Mouse (Mus musculus) CH12.LX (cell line): Measurements from ENCODE around the gene Fam13a.

ENCODE experiments used
- BHLHE40 ChIP-seq: IDR thresholded peaks from 2 replicates; pipeline ENCODE4 v1.6.1; 2011; ENCODE audit warnings: mild to moderate bottlenecking, low read depth, low read length, improper control_type of control experiment
- CTCF ChIP-seq, 2 experiments: IDR thresholded peaks in 1 of 2; conservative IDR thresholded peaks in 1 of 2; 2 replicates each; pipeline ENCODE4 v1.5.1; 2011 to 2012; ENCODE audit warnings: low read depth in 2 of 2, low read length in 2 of 2, improper control_type of control experiment in 1 of 2, inconsistent platforms in 1 of 2, mild to moderate bottlenecking in 1 of 2, moderate library complexity in 1 of 2
- ETS1 ChIP-seq: conservative IDR thresholded peaks from 2 replicates; pipeline ENCODE4 v1.6.1; 2012; ENCODE audit warnings: low read depth, mild to moderate bottlenecking, inconsistent platforms, low read length, improper control_type of control experiment, moderate library complexity
- IRF4 ChIP-seq: IDR thresholded peaks from 2 replicates; pipeline ENCODE4 v1.6.1; 2014; ENCODE audit warnings: low read depth, mild to moderate bottlenecking, inconsistent platforms, low read length, improper control_type of control experiment
- MAX ChIP-seq: IDR thresholded peaks from 2 replicates; pipeline ENCODE4 v1.6.1; 2011; ENCODE audit warnings: low read length, improper control_type of control experiment
- MYC ChIP-seq: IDR thresholded peaks from 2 replicates; pipeline ENCODE4 v1.6.1; 2011; ENCODE audit warnings: low read depth, mild to moderate bottlenecking, improper control_type of control experiment, low read length
- NELFE ChIP-seq: IDR thresholded peaks from 2 replicates; pipeline ENCODE4 v1.6.1; 2011; ENCODE audit warnings: low read depth, low read length, improper control_type of control experiment
- POLR2A ChIP-seq: IDR thresholded peaks from 2 replicates; pipeline ENCODE4 v1.6.1; 2011; ENCODE audit warnings: low read depth, mild to moderate bottlenecking, improper control_type of control experiment, low read length
- POLR2AphosphoS2 ChIP-seq: IDR thresholded peaks from 2 replicates; pipeline ENCODE4 v1.6.1; 2011; ENCODE audit warnings: low read depth, low read length, improper control_type of control experiment
- TBP ChIP-seq: conservative IDR thresholded peaks from 2 replicates; pipeline ENCODE4 v1.6.1; 2011; ENCODE audit warnings: low read depth, low read length, improper control_type of control experiment

GRCm38 (mm10) chr6:58972873-58973272 lies 51.5 kb downstream of the Fam13a start:
- no peak for TF ChIP-seq CTCF (conservative IDR thresholded peaks at IDR 0.05 in 1 of 2, IDR thresholded peaks at IDR 0.05 in 1 of 2; ENCODE audit: low read depth in 2 of 2, low read length in 2 of 2)
- TF ChIP-seq ETS1, result no peak
- TF ChIP-seq MAX, result no peak
- no peak for TF ChIP-seq POLR2A
- no peak for TF ChIP-seq NELFE
- TF ChIP-seq MYC, result no peak
- TF ChIP-seq TBP, result no peak
- no peak for TF ChIP-seq POLR2AphosphoS2
- TF ChIP-seq IRF4, result no peak
- no peak for TF ChIP-seq BHLHE40
